Mouse (Mus musculus) hindbrain, embryonic 10.5 days (tissue): Measurements from ENCODE around the gene Rps6ka3. TPM values are rescaled to one million over a fixed set of nuclear protein-coding genes. Genes with fewer than 3 reads are reported as not detected.

Source experiments
- DNase-seq: peaks from one replicate; pipeline ENCODE4 v3.0.0-alpha.2; 2017; ENCODE audit warnings: low spot score
- H3K27ac ChIP-seq: fragments of 300-500 bp; sonication (generic); 2 replicates; pipeline ENCODE4 v1.5.1; 2016; ENCODE audit warnings: mild to moderate bottlenecking, moderate library complexity
- H3K27me3 ChIP-seq: fragments of 300-500 bp; sonication (generic); 2 replicates; pipeline ENCODE4 v1.6.1; 2016; ENCODE audit warnings: mild to moderate bottlenecking; ENCODE audit not compliant: poor library complexity, insufficient read depth, severe bottlenecking
- H3K36me3 ChIP-seq: fragments of 300-500 bp; sonication (generic); 2 replicates; pipeline ENCODE4 v1.6.1; 2016; ENCODE audit warnings: mild to moderate bottlenecking, moderate library complexity
- H3K4me1 ChIP-seq: fragments of 300-500 bp; sonication (generic); replicated peaks from 2 replicates; pipeline ENCODE4 v1.6.1; 2016; ENCODE audit warnings: mild to moderate bottlenecking
- H3K4me3 ChIP-seq: fragments of 300-500 bp; sonication (generic); 2 replicates; pipeline ENCODE4 v1.5.1; 2016; ENCODE audit warnings: mild to moderate bottlenecking, moderate library complexity
- H3K9me3 ChIP-seq: fragments of 300-500 bp; sonication (generic); 2 replicates; pipeline ENCODE4 v1.6.1; 2016; ENCODE audit warnings: mild to moderate bottlenecking, moderate library complexity
- WGBS: fragments of 180-500 bp; shearing (Covaris S2); methylation state at CpG from one replicate; pipeline ENCODE4 v1.1.7; 2016; 5-methylcytosine and 5-hydroxymethylcytosine counted together
- polyA plus RNA-seq: library from polyadenylated mRNA; unstranded; fragments of >200 nt; fragmentation: Nextera tagmentation; extraction: Ambion mirVana; gene quantifications from 2 replicates; pipeline ENCODE4 v1.2.1, GENCODE M21; 2016

Gene Rps6ka3
- 3.1 and 4.4 TPM in 2 replicates for polyA plus RNA-seq

GRCm38 (mm10) chrX:159210007-159210406, at the start of gene Rps6ka3:
Rps6ka3 (plus strand) TSS chrX:159210307.
- 95% methylated on average over 4 of the region's 4 CpGs for WGBS
- H3K27ac ChIP-seq, result no peak within 1 kb of the TSS
- H3K4me1 ChIP-seq, result no peaks in the 10 kb centered on the region
- H3K4me3 ChIP-seq, result no peak within 1 kb of the TSS
- peaks cover 22% of the 10 kb centered on the region for H3K27me3 ChIP-seq
- no peaks in the 10 kb centered on the region for H3K9me3 ChIP-seq
- no peak for DNase-seq
- H3K36me3 ChIP-seq, result no peaks in the 10 kb centered on the region

GRCm38 (mm10) chrX:159169200-159169599, 40.9 kb upstream of the Rps6ka3 start:
- Histone ChIP-seq H3K27me3 (no peaks in the 10 kb centered on the region; the same call in 1 of the 2 replicates), H3K36me3 (no peaks in the 10 kb centered on the region), H3K4me1 (no peaks in the 10 kb centered on the region), H3K4me3 (no peak overlapping the region), H3K27ac (no peak overlapping the region), H3K9me3 (no peaks in the 10 kb centered on the region)
- DNase-seq, result no peak
- WGBS, result 87% methylated on average over 2 of the region's 2 CpGs

- Histone ChIP-seq H3K27me3 (no peaks in the 10 kb centered on the region; the same call in 1 of the 2 replicates), H3K4me3 (no peak overlapping the region), H3K27ac (no peak overlapping the region), H3K36me3 (no peaks in the 10 kb centered on the region), H3K4me1 (no peaks in the 10 kb centered on the region), H3K9me3 (no peaks in the 10 kb centered on the region)
- 75% methylated on average over 2 of the region's 2 CpGs for WGBS
- DNase-seq, result no peak
Observed at GRCm38 (mm10) chrX:159171579-159171978, 38.5 kb upstream of the Rps6ka3 start.

- DNase-seq, result no peak
- 84% methylated on average over 4 of the region's 4 CpGs for WGBS
- Histone ChIP-seq H3K36me3 (no peaks in the 10 kb centered on the region), H3K4me3 (no peak overlapping the region), H3K27me3 (peaks cover 23% of the 10 kb centered on the region), H3K9me3 (no peaks in the 10 kb centered on the region), H3K4me1 (no peaks in the 10 kb centered on the region), H3K27ac (no peak overlapping the region)
Observed at GRCm38 (mm10) chrX:159191581-159191980, 18.5 kb upstream of the Rps6ka3 start.

GRCm38 (mm10) chrX:159199495-159199894, 10.6 kb upstream of the Rps6ka3 start:
- Histone ChIP-seq H3K36me3 (no peaks in the 10 kb centered on the region), H3K27me3 (peaks cover 24% of the 10 kb centered on the region), H3K9me3 (no peaks in the 10 kb centered on the region), H3K27ac (no peak overlapping the region), H3K4me1 (no peaks in the 10 kb centered on the region), H3K4me3 (no peak overlapping the region)
- no peak for DNase-seq

- no peaks in the 10 kb centered on the region for H3K4me1 ChIP-seq
- H3K4me3 ChIP-seq, result no peak overlapping the region
- peaks cover 21% of the 10 kb centered on the region for H3K27me3 ChIP-seq
- DNase-seq, result no peak
- no peaks in the 10 kb centered on the region for H3K9me3 ChIP-seq
- no peak overlapping the region for H3K27ac ChIP-seq
- 75% methylated on average over 5 of the region's 5 CpGs for WGBS
- no peaks in the 10 kb centered on the region for H3K36me3 ChIP-seq
Observed at GRCm38 (mm10) chrX:159200101-159200500, 10.0 kb upstream of the Rps6ka3 start.

- no peak for DNase-seq
- Histone ChIP-seq H3K27me3 (peaks cover 23% of the 10 kb centered on the region), H3K27ac (no peak overlapping the region), H3K36me3 (no peaks in the 10 kb centered on the region), H3K4me1 (no peaks in the 10 kb centered on the region), H3K4me3 (no peak overlapping the region), H3K9me3 (no peaks in the 10 kb centered on the region)
- WGBS, result 78% methylated on average over 5 of the region's 5 CpGs
Observed at GRCm38 (mm10) chrX:159210892-159211583, 931 bp downstream of the Rps6ka3 start.

GRCm38 (mm10) chrX:159215253-159215652, 5.1 kb downstream of the Rps6ka3 start:
- WGBS, result 36% methylated on average over 3 of the region's 3 CpGs
- no peak overlapping the region for H3K27ac ChIP-seq
- H3K36me3 ChIP-seq, result no peaks in the 10 kb centered on the region

GRCm38 (mm10) chrX:159222474-159222873, 12.4 kb downstream of the Rps6ka3 start:
- no peak for DNase-seq
- H3K27ac ChIP-seq, result no peak overlapping the region
- no peaks in the 10 kb centered on the region for H3K36me3 ChIP-seq
- peaks cover 4% of the 10 kb centered on the region; the same call in 1 of the 2 replicates for H3K27me3 ChIP-seq
- H3K4me1 ChIP-seq, result no peaks in the 10 kb centered on the region
- 62% methylated on average over 3 of the region's 3 CpGs for WGBS
- no peaks in the 10 kb centered on the region for H3K9me3 ChIP-seq
- no peak overlapping the region for H3K4me3 ChIP-seq

More at GRCm38 (mm10) chrX:159215253-159215652, 5.1 kb downstream of the Rps6ka3 start:
- H3K27me3 ChIP-seq, result peaks cover 18% of the 10 kb centered on the region
- no peaks in the 10 kb centered on the region for H3K9me3 ChIP-seq
- DNase-seq, result no peak
- H3K4me1 ChIP-seq, result no peaks in the 10 kb centered on the region
- H3K4me3 ChIP-seq, result no peak overlapping the region

GRCm38 (mm10) chrX:159237275-159237674, 27.2 kb downstream of the Rps6ka3 start:
- Histone ChIP-seq H3K4me3 (no peak overlapping the region), H3K27me3 (no peaks in the 10 kb centered on the region; the same call in 1 of the 2 replicates), H3K36me3 (no peaks in the 10 kb centered on the region), H3K27ac (no peak overlapping the region), H3K9me3 (no peaks in the 10 kb centered on the region), H3K4me1 (no peaks in the 10 kb centered on the region)
- WGBS, result 26% methylated on average over 1 of the region's 1 CpGs
- DNase-seq, result no peak

GRCm38 (mm10) chrX:159254001-159254884, 44.1 kb downstream of the Rps6ka3 start:
- DNase-seq, result peak; percentile 27
- 21% methylated on average over 25 of the region's 27 CpGs for WGBS
- peaks cover 5% of the 10 kb centered on the region for H3K4me1 ChIP-seq
- H3K27me3 ChIP-seq, result peaks cover 27% of the 10 kb centered on the region
- peaks cover 5% of the 10 kb centered on the region; the same call in 1 of the 2 replicates for H3K9me3 ChIP-seq
- H3K4me3 ChIP-seq, result peak overlapping the region; percentile 72
- no peaks in the 10 kb centered on the region for H3K36me3 ChIP-seq
- H3K27ac ChIP-seq, result peak overlapping the region; percentile 91

- peaks cover 5% of the 10 kb centered on the region for H3K4me1 ChIP-seq
- H3K36me3 ChIP-seq, result no peaks in the 10 kb centered on the region
- H3K27ac ChIP-seq, result peak overlapping the region; percentile 91
- 18% methylated on average over 63 of the region's 71 CpGs for WGBS
- peaks cover 5% of the 10 kb centered on the region; the same call in 1 of the 2 replicates for H3K9me3 ChIP-seq
- H3K4me3 ChIP-seq, result peak overlapping the region; percentile 72
- peaks cover 27% of the 10 kb centered on the region for H3K27me3 ChIP-seq
- DNase-seq, result peak; percentile 88
Observed at GRCm38 (mm10) chrX:159255123-159255978, 45.2 kb downstream of the Rps6ka3 start.
